Mouse (Mus musculus) hindbrain, embryonic 13.5 days (tissue): Measurements from ENCODE around the gene Gnat1. TPM values are rescaled to one million over a fixed set of nuclear protein-coding genes. Genes with fewer than 3 reads are reported as not detected.
"Not testable (repeated sequence)": the region's sequence is repeated elsewhere in the genome, so short reads cannot be mapped to it uniquely, and the experiment has no call there.

Experiments
- ATAC-seq: fragments of 200-750 bp; cut with Nextera tagmentation; 2 replicates; pipeline ENCODE4 v1.8.0; 2017; ENCODE audit warnings: moderate TSS enrichment; ENCODE audit not compliant: low FRiP score
- H3K27ac ChIP-seq: fragments of 300-500 bp; sonication (generic); 2 replicates; pipeline ENCODE4 v1.5.1; 2015; ENCODE audit warnings: inconsistent platforms, mild to moderate bottlenecking, moderate library complexity
- H3K27me3 ChIP-seq: fragments of 300-500 bp; sonication (generic); 2 replicates; pipeline ENCODE4 v1.6.1; 2015; ENCODE audit warnings: mild to moderate bottlenecking, inconsistent platforms
- H3K36me3 ChIP-seq: fragments of 300-500 bp; sonication (generic); 2 replicates; pipeline ENCODE4 v1.6.1; 2015; ENCODE audit warnings: mild to moderate bottlenecking, inconsistent platforms
- H3K4me1 ChIP-seq: fragments of 300-500 bp; sonication (generic); replicated peaks from 2 replicates; pipeline ENCODE4 v1.6.1; 2015; ENCODE audit warnings: inconsistent platforms
- H3K4me2 ChIP-seq: fragments of 300-500 bp; sonication (generic); 2 replicates; pipeline ENCODE4 v1.6.1; 2015; ENCODE audit warnings: inconsistent platforms, mild to moderate bottlenecking, moderate library complexity
- H3K4me3 ChIP-seq: fragments of 300-500 bp; sonication (generic); 2 replicates; pipeline ENCODE4 v1.5.1; 2015; ENCODE audit warnings: mild to moderate bottlenecking, inconsistent platforms
- H3K9ac ChIP-seq: fragments of 300-500 bp; sonication (generic); 2 replicates; pipeline ENCODE4 v1.6.1; 2015; ENCODE audit warnings: mild to moderate bottlenecking, inconsistent platforms
- H3K9me3 ChIP-seq: fragments of 300-500 bp; sonication (generic); 2 replicates; pipeline ENCODE4 v1.6.1; 2016; ENCODE audit warnings: inconsistent platforms
- WGBS: fragments of 180-500 bp; shearing (Covaris S2); methylation state at CpG from one replicate; pipeline ENCODE4 v1.1.7; 2015; 5-methylcytosine and 5-hydroxymethylcytosine counted together
- polyA plus RNA-seq: library from polyadenylated mRNA; unstranded; fragments of >200 nt; fragmentation: Nextera tagmentation; extraction: Ambion mirVana; gene quantifications from 2 replicates; pipeline ENCODE4 v1.2.1, GENCODE M21; 2015

The Gnat1 gene
- polyA plus RNA-seq, 1 experiment from 2014 or later: 1.8 TPM

GRCm38 (mm10) chr9:107682405-107682804 is 2.9 kb upstream of the Gnat1 start:
- H3K9ac ChIP-seq: no peak overlapping the region
- WGBS: 85% methylated on average over 20 of the region's 20 CpGs

GRCm38 (mm10) chr9:107678861-107679260 is 651 bp downstream of the Gnat1 start:
- peaks cover 22% of the 10 kb centered on the region for H3K36me3 ChIP-seq
- H3K4me1 ChIP-seq: peaks cover 18% of the 10 kb centered on the region
- no peak overlapping the region for H3K9ac ChIP-seq
- H3K27me3 ChIP-seq: peaks cover 44% of the 10 kb centered on the region
- 96% methylated on average over 2 of the region's 2 CpGs for WGBS
- H3K4me2 ChIP-seq: no peak overlapping the region
- ATAC-seq: no peak
- H3K27ac ChIP-seq: no peak overlapping the region
- no peak overlapping the region for H3K4me3 ChIP-seq
- H3K9me3 ChIP-seq: no peaks in the 10 kb centered on the region

More at GRCm38 (mm10) chr9:107682405-107682804, 2.9 kb upstream of the Gnat1 start:
- no peak for ATAC-seq
- Histone ChIP-seq H3K27me3 (peaks cover 17% of the 10 kb centered on the region), H3K9me3 (no peaks in the 10 kb centered on the region), H3K36me3 (peaks cover 52% of the 10 kb centered on the region), H3K27ac (no peak overlapping the region), H3K4me2 (no peak overlapping the region), H3K4me3 (no peak overlapping the region), H3K4me1 (0 out of 2 replicates have a peak, but pooled peaks cover 3% of the 10 kb centered on the region)

DNA sequence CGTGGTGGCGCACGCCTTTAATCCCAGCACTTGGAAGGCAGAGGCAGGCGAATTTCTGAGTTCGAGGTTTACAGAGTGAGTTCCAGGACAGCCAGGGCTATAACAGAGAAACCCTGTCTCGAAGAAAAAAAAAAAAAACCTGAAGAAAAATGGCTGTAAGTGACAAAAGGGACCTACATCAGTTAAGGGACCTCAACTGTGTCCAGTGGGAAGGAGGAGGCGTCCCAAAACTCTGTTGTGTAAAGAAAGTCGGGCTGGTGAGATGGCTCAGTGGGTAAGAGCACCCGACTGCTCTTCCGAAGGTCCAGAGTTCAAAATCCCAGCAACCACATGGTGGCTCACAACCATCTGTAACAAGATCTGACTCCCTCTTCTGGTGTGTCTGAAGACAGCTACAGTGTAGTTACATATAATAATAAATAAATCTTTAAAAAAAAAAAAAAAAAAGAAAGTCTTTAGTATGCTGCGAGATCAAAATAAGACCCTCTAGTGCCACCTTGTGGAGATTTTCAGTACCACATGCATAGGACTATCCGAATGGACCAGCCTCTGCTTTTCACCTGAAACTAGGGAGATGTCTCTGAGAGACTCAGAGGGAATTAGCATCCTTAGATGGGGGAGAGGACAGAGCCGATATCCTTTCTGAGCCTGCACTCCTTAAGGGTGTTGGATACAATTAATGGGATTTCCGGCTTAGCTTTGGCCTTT is 1.5 kb downstream of the Gnat1 start:
- 43% methylated on average over 14 of the region's 14 CpGs for WGBS
- H3K36me3 ChIP-seq: peaks cover 13% of the 10 kb centered on the region
- H3K27me3 ChIP-seq: peaks cover 45% of the 10 kb centered on the region
- H3K4me3 ChIP-seq, ATAC-seq, H3K9me3 ChIP-seq, H3K4me2 ChIP-seq, H3K9ac ChIP-seq, H3K27ac ChIP-seq: not testable (repeated sequence)
- peaks cover 18% of the 10 kb centered on the region for H3K4me1 ChIP-seq

DNA sequence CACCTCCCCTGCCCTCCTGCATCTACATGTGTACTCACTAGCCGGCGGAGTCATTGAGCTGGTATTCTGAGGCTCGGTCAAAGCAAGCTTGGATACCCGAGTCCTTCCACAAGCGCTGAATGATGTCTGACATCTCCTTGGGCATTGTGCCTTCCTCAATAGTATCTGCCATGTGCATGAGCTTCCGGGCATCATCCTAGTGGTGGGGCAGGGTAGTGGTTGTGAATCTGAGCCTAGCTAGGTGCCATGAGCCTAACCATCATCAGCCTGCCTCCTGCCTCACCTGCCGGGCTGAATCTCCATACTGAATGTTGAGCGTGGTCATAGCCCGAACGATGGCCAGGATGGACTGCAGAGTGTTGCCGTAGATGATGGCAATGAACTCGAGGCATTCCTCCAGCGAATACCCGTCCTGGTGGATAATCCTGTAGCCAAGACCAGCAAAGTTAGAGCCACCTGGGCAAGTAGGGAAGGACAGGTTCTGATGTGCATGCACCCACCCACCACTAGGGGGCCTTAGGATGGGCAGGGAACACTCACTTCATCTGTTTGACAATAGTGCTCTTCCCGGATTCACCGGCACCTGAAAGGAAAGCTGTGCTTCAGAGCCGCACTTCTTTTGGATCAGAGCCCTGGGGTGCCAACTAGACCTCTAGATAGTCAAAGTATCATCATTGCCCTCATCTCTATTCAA is 2.3 kb downstream of the Gnat1 start:
- Histone ChIP-seq H3K9ac (no peak overlapping the region), H3K4me1 (peaks cover 18% of the 10 kb centered on the region), H3K27me3 (peaks cover 45% of the 10 kb centered on the region), H3K4me3 (peak overlapping the region; percentile 38; the same call in 1 of the 2 replicates), H3K4me2 (peak overlapping the region; percentile 64; the same call in 1 of the 2 replicates), H3K9me3 (no peaks in the 10 kb centered on the region), H3K36me3 (peaks cover 6% of the 10 kb centered on the region), H3K27ac (no peak overlapping the region)
- ATAC-seq: no peak
- 21% methylated on average over 17 of the region's 17 CpGs for WGBS

GRCm38 (mm10) chr9:107676302-107676701 is 3.2 kb downstream of the Gnat1 start:
- 0 out of 2 replicates have a peak, but pooled peaks have one; percentile 11 for ATAC-seq
- no peaks in the 10 kb centered on the region for H3K9me3 ChIP-seq
- no peaks in the 10 kb centered on the region for H3K36me3 ChIP-seq
- H3K4me3 ChIP-seq: peak overlapping the region; percentile 38
- WGBS: 3% methylated on average over 25 of the region's 25 CpGs
- peaks cover 45% of the 10 kb centered on the region for H3K27me3 ChIP-seq
- H3K4me2 ChIP-seq: peak overlapping the region; percentile 64
- H3K27ac ChIP-seq: no peak overlapping the region
- H3K9ac ChIP-seq: peak overlapping the region; percentile 58
- peaks cover 18% of the 10 kb centered on the region for H3K4me1 ChIP-seq

DNA sequence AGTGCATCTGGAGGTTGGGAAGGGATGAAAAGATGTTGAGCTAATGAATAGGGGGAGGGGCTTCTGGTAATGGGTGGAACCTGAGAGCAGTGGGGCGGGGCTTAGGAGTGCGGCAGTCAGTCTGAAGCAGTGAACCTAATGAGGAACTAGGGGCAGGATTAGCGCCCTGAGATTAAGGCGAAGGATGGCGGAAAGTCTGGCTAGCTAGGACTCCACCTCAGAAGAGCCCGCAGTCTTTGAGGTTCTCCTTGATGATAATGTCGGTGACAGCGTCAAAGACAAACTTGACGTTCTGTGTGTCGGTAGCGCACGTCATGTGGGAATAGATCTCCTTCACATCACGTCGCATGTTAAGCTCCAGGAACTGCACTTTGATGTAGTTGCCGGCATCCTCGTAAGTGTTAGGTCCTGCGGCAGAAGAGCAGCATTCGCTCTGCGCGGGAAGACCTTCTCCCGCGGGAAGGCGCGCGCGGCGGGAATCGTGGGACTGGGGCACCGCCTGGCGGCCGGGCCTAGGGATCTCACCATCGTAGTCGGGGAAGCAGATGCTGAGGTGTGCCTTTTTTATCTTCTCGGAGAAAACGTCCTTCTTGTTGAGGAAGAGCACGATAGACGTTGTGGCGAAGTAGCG is 3.7 kb downstream of the Gnat1 start:
- Histone ChIP-seq H3K27me3 (peaks cover 45% of the 10 kb centered on the region), H3K4me3 (peak overlapping the region; percentile 38), H3K4me1 (peaks cover 18% of the 10 kb centered on the region), H3K36me3 (no peaks in the 10 kb centered on the region), H3K27ac (no peak overlapping the region), H3K9ac (peak overlapping the region; percentile 58), H3K9me3 (no peaks in the 10 kb centered on the region), H3K4me2 (peak overlapping the region; percentile 64)
- 0 out of 2 replicates have a peak, but pooled peaks have one; percentile 33 for ATAC-seq
- WGBS: under 1% methylated on average over 39 of the region's 39 CpGs

DNA sequence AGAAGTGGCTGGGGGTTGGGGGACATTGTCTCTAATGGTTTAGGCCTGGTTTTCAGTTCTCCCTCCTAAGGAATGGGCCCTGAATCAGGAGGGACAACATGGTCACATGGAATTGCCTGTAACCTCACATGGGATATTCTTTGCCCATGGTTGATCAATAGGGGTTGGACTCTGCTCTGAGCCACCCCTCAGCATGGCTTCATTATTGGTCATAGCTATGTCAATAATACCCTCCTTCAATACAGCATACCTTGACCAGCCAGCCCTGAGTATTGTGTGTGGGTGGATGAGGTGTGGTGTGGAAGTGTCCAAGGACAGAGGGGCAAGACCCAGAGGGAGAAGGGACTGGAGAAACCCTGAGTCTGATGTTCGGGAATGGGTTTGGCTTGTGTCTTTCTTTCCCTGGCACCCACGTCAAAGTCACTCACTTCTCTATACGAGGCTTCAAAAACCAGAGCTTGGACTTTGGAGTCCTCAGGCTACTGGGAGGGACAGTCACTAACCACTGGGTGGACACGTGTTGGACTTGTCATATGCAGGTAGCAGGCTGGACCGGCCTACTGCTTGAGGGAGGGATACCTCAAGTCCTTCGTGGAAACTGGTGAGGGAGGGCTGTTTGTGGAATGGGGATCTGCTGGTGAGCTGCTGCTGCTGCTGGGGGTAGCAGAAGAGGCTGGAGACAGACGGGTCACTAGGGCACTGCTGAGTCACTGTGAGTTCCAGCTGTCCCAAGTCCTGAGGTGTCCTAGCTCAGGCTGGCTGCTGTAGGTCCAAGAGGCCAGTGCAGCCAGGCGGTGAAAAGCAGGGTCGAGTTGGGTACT is 4.7 kb downstream of the Gnat1 start:
- H3K27me3 ChIP-seq: peaks cover 48% of the 10 kb centered on the region
- no peak overlapping the region for H3K27ac ChIP-seq
- H3K4me3 ChIP-seq: no peak overlapping the region
- no peak overlapping the region for H3K9ac ChIP-seq
- no peak for ATAC-seq
- H3K4me2 ChIP-seq: no peak overlapping the region
- no peaks in the 10 kb centered on the region for H3K36me3 ChIP-seq
- no peaks in the 10 kb centered on the region for H3K9me3 ChIP-seq
- 58% methylated on average over 9 of the region's 9 CpGs for WGBS
- peaks cover 18% of the 10 kb centered on the region for H3K4me1 ChIP-seq

- no peaks in the 10 kb centered on the region for H3K9me3 ChIP-seq
- 57% methylated on average over 5 of the region's 5 CpGs for WGBS
Observed at GRCm38 (mm10) chr9:107670259-107670658, 9.3 kb downstream of the Gnat1 start.

DNA sequence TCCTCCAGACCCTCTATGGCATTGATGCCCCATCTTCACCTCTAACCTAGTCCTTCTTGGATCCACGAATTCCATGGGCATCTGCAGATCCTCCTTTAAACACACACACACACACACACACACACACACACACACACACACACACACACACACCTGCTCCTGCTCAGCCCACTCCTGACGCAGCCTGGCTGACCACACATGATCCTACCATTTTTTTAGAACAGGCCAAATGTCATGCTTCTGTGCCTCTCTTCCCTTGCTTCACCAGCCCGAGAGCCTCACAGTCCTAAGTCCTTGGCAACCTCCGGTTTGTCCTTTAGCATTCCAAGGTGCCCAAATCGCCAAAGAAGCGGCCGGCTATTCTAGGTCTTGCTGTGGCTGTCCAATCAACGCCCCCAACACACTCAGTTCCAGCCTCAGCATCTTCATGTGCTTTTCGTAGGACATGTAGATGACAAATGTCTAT is 10.0 kb downstream of the Gnat1 start, which contains the start of gene Slc38a3:
TSS of gene Slc38a3 (minus strand) at position 51 of the 466 bp plus-strand sequence.
- Histone ChIP-seq H3K9me3 (no peaks in the 10 kb centered on the region), H3K36me3 (no peaks in the 10 kb centered on the region), H3K27me3 (peaks cover 58% of the 10 kb centered on the region), H3K4me2 (no peak within 1 kb of the TSS), H3K27ac (no peak within 1 kb of the TSS), H3K9ac (0 out of 2 replicates have a peak within 1 kb of the TSS, but pooled peaks have one; percentile 8), H3K4me3 (no peak within 1 kb of the TSS), H3K4me1 (peaks cover 36% of the 10 kb centered on the region)
- WGBS: 89% methylated on average over 9 of the region's 9 CpGs
- ATAC-seq: no peak

More at GRCm38 (mm10) chr9:107670259-107670658, 9.3 kb downstream of the Gnat1 start:
- Histone ChIP-seq H3K4me1 (peaks cover 36% of the 10 kb centered on the region), H3K4me3 (no peak overlapping the region), H3K36me3 (no peaks in the 10 kb centered on the region), H3K9ac (no peak overlapping the region), H3K27ac (no peak overlapping the region), H3K4me2 (no peak overlapping the region), H3K27me3 (peaks cover 59% of the 10 kb centered on the region)
- ATAC-seq: no peak

- H3K36me3 ChIP-seq: no peaks in the 10 kb centered on the region
- WGBS: 58% methylated on average over 3 of the region's 3 CpGs
- peaks cover 52% of the 10 kb centered on the region for H3K27me3 ChIP-seq
- no peak for ATAC-seq
- H3K9me3 ChIP-seq: no peaks in the 10 kb centered on the region
- no peak overlapping the region for H3K27ac ChIP-seq
- no peak overlapping the region for H3K4me2 ChIP-seq
- H3K4me3 ChIP-seq: no peak overlapping the region
- H3K4me1 ChIP-seq: peaks cover 38% of the 10 kb centered on the region
- no peak overlapping the region for H3K9ac ChIP-seq
Observed at GRCm38 (mm10) chr9:107668916-107669315, 10.6 kb downstream of the Gnat1 start.

- H3K36me3 ChIP-seq: no peaks in the 10 kb centered on the region
- H3K27me3 ChIP-seq: peaks cover 52% of the 10 kb centered on the region
- peaks cover 48% of the 10 kb centered on the region for H3K4me1 ChIP-seq
- H3K9me3 ChIP-seq: no peaks in the 10 kb centered on the region
- H3K4me2 ChIP-seq: no peak overlapping the region
- H3K27ac ChIP-seq: no peak overlapping the region
- H3K9ac ChIP-seq: no peak overlapping the region
- ATAC-seq: no peak
- H3K4me3 ChIP-seq: no peak overlapping the region
- 38% methylated on average over 8 of the region's 8 CpGs for WGBS
Observed at GRCm38 (mm10) chr9:107668011-107668410, 11.5 kb downstream of the Gnat1 start.
